Comparison of ENCODE assay signal across 14 mouse cellular contexts in the genomic region with DNA sequence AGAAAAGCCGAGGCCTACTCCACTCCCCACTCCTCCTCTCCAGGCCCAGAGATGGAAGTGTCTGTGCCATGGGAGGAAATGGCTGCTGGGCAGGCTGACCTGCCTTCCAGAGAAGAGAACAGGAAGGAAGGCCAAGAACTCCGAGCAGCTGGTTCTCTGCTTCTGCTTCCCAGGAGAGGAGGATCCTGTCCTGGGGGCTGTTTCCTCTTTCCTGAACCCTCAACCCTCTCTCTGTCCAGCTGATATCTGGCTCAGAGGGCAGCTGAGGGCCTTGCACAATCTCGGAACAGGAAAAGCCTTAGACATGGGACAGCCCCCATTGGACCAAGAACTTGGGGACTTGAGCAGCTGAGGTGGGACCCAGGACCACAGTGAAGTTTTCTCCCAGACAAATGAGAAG. TPM values are rescaled to one million over a fixed set of nuclear protein-coding genes. Genes with fewer than 3 reads are reported as not detected.
DNase-seq lines count a peak whose midpoint lies in the region; ATAC-seq and TF ChIP-seq lines count a peak whose summit lies in the region.
"Had no signal": no experiment of that assay in that cellular context is flagged by ENCODE, and none has a peak within 500 bp of the region (broad histone marks: within the 10 kb centered on the region; RNA-seq: fewer than 3 reads in every experiment).

No protein-coding gene starts in this region.

- no peak for ATAC-seq in erythroid progenitor cell, adult 5-6 weeks (replicated peaks; ENCODE audit: low FRiP score, poor library complexity, severe bottlenecking)
- ATAC-seq: intestine, postnatal 0 days had no signal

- H3K4me1 ChIP-seq in kidney, adult 2 months (ENCODE audit: control insufficient read depth, insufficient read depth, low read length), result no peaks in the 10 kb centered on the region
- H3K4me1 ChIP-seq in brown adipose tissue, adult 24 weeks (ENCODE audit: control insufficient read depth, insufficient read depth, insufficient read length, low read length), result peaks cover 7% of the 10 kb centered on the region; the same call in 1 of the 2 replicates

- peak; percentile 45 for DNase-seq in kidney, adult 2 months
- DNase-seq in kidney, adult 18-20 months, result no peak
- peak; percentile 25 to 36 for DNase-seq in heart, postnatal 14 days
- DNase-seq in lung, postnatal 10 days, result peak; percentile 19
- DNase-seq in right cerebral cortex, adult 2 months (ENCODE audit: low spot score in 2 of 2), result no peak
- no peak for DNase-seq in layer of hippocampus, adult 2 months (ENCODE audit: low spot score in 2 of 2)
- DNase-seq: cerebellum, adult 9-11 months; right cerebral cortex, adult 18-20 months had no signal

- no peaks in the 10 kb centered on the region for H3K27me3 ChIP-seq in kidney, adult 2 months (replicated peaks; ENCODE audit: control insufficient read depth, insufficient read depth, low read length)
- H3K27me3 ChIP-seq: limb, embryonic 15.5 days had no signal

- no peaks in the 10 kb centered on the region for H3K36me3 ChIP-seq in kidney, adult 2 months (ENCODE audit: control insufficient read depth, insufficient read depth, low read length)
- H3K36me3 ChIP-seq: limb, embryonic 15.5 days had no signal

- TF ChIP-seq POLR2A in kidney, adult 2 months (IDR thresholded peaks at IDR 0.05; ENCODE audit: low read depth, low read length), result no peak

- no peak overlapping the region for H3K27ac ChIP-seq in kidney, adult 2 months (ENCODE audit: insufficient read depth, low read depth, low read length)
- peak overlapping the region; percentile 66 for H3K27ac ChIP-seq in brown adipose tissue, adult 24 weeks (replicated peaks; ENCODE audit: low read depth, low read length)
- H3K27ac ChIP-seq in layer of hippocampus, adult 2 months, result no peak overlapping the region
- H3K27ac ChIP-seq: limb, embryonic 15.5 days had no signal

- WGBS in kidney, adult 2 months, result 67% methylated on average over 3 of the region's 3 CpGs

- intact Hi-C loops in heart, postnatal 14 days (cut with DNase I), result loop anchor here (2.0 kb wide), 1 partner anchor 32 kb away; no protein-coding TSS in a partner anchor

- TF ChIP-seq CTCF in kidney, adult 2 months (conservative IDR thresholded peaks at IDR 0.05; ENCODE audit: insufficient read depth, insufficient read length, low read depth, low read length), result no peak
- no peak for TF ChIP-seq CTCF in layer of hippocampus, adult 2 months (conservative IDR thresholded peaks at IDR 0.05)

- H3K4me3 ChIP-seq in kidney, adult 2 months (ENCODE audit: insufficient read depth, low read depth, low read length), result no peak overlapping the region
- no peak overlapping the region for H3K4me3 ChIP-seq in brown adipose tissue, adult 24 weeks (ENCODE audit: insufficient read depth, low read depth, low read length)
- H3K4me3 ChIP-seq in layer of hippocampus, adult 2 months, result no peak overlapping the region
- H3K4me3 ChIP-seq: limb, embryonic 15.5 days had no signal

RNA-seq across cellular contexts. Expression of a gene that starts 4.3 kb away (rescaled TPM):
- 1.5 and 7.5 TPM in 2 replicates for polyA plus RNA-seq in kidney, adult 2 months (2012; rRNA removed)
- polyA plus RNA-seq in brown adipose tissue, adult 24 weeks (2012; ENCODE audit: insufficient read depth, insufficient read length, missing spikeins), result 1.0 and 1.2 TPM in 2 replicates
- 1 to 10 TPM; 1.3 to 1.5 TPM for total RNA-seq in heart, postnatal 14 days (2021)
- total RNA-seq in erythroid progenitor cell, adult 5-6 weeks (2015; ENCODE audit: low replicate concordance), result 6.8 and 8.8 TPM in 2 replicates
- total RNA-seq in erythroid progenitor cell, adult 5-6 weeks (2017; ENCODE audit: low replicate concordance), result 1.8 and 2.6 TPM in 2 replicates
- under 1 TPM; 0.20 to 0.46 TPM for total RNA-seq in layer of hippocampus, adult 2 months (2021)
- total RNA-seq: CH12.LX had no signal

RNA-seq across cellular contexts. Expression of a gene that starts 27.2 kb away (rescaled TPM):
- polyA plus RNA-seq in kidney, adult 2 months (2012; rRNA removed), result 3.3 and 4.1 TPM in 2 replicates
- polyA plus RNA-seq in brown adipose tissue, adult 24 weeks (2012; ENCODE audit: insufficient read depth, insufficient read length, missing spikeins), result 1.3 and 2.3 TPM in 2 replicates
- total RNA-seq in heart, postnatal 14 days (2021), result 1 to 10 TPM; 1.1 to 3.0 TPM
- 15.5 and 36.4 TPM in 2 replicates for total RNA-seq in erythroid progenitor cell, adult 5-6 weeks (2015; ENCODE audit: low replicate concordance)
- 10.0 and 11.3 TPM in 2 replicates for total RNA-seq in erythroid progenitor cell, adult 5-6 weeks (2017; ENCODE audit: low replicate concordance)
- total RNA-seq in layer of hippocampus, adult 2 months (2021), result under 1 TPM; 0.59 to 0.76 TPM

RNA-seq across cellular contexts. Expression of a gene that starts 36.2 kb away (rescaled TPM):
- polyA plus RNA-seq in kidney, adult 2 months (2012; rRNA removed), result 7.8 and 8.4 TPM in 2 replicates
- 7.0 and 9.6 TPM in 2 replicates for polyA plus RNA-seq in brown adipose tissue, adult 24 weeks (2012; ENCODE audit: insufficient read depth, insufficient read length, missing spikeins)
- 10 to 100 TPM; 42.9 to 48.2 TPM for total RNA-seq in heart, postnatal 14 days (2021)
- not detected in 2 replicates for total RNA-seq in erythroid progenitor cell, adult 5-6 weeks (2015; ENCODE audit: low replicate concordance)
- not detected in 2 replicates for total RNA-seq in erythroid progenitor cell, adult 5-6 weeks (2017; ENCODE audit: low replicate concordance)
- 1 to 10 TPM; 9.1 to 9.5 TPM for total RNA-seq in layer of hippocampus, adult 2 months (2021)

RNA-seq across cellular contexts. Expression of a gene that starts 42.4 kb away (rescaled TPM):
- not detected in 2 replicates for polyA plus RNA-seq in kidney, adult 2 months (2012; rRNA removed)
- not detected in 2 replicates for polyA plus RNA-seq in brown adipose tissue, adult 24 weeks (2012; ENCODE audit: insufficient read depth, insufficient read length, missing spikeins)
- not detected for total RNA-seq in heart, postnatal 14 days (2021)
- not detected in 2 replicates for total RNA-seq in erythroid progenitor cell, adult 5-6 weeks (2015; ENCODE audit: low replicate concordance)
- total RNA-seq in erythroid progenitor cell, adult 5-6 weeks (2017; ENCODE audit: low replicate concordance), result not detected in 2 replicates
- total RNA-seq in layer of hippocampus, adult 2 months (2021), result not detected
- total RNA-seq: CH12.LX; gastrocnemius, postnatal 36 days had no signal
- polyA plus RNA-seq: intestine, postnatal 0 days; limb, embryonic 15.5 days had no signal

RNA-seq across cellular contexts. Expression of a gene that starts 48.0 kb away (rescaled TPM):
- polyA plus RNA-seq in kidney, adult 2 months (2012; rRNA removed), result 7.1 and 7.2 TPM in 2 replicates
- polyA plus RNA-seq in brown adipose tissue, adult 24 weeks (2012; ENCODE audit: insufficient read depth, insufficient read length, missing spikeins), result 9.6 and 10.9 TPM in 2 replicates
- 1 to 10 TPM; 5.1 to 8.0 TPM for total RNA-seq in heart, postnatal 14 days (2021)
- 1.3 and 9.7 TPM in 2 replicates for total RNA-seq in erythroid progenitor cell, adult 5-6 weeks (2015; ENCODE audit: low replicate concordance)
- total RNA-seq in erythroid progenitor cell, adult 5-6 weeks (2017; ENCODE audit: low replicate concordance), result not detected in 2 replicates
- total RNA-seq in layer of hippocampus, adult 2 months (2021), result 10 to 100 TPM; 62.8 to 64.0 TPM
- total RNA-seq: CH12.LX had no signal

Comparison
In these comparisons a context has a peak if more than half of its experiments do, and no peak if none do; other contexts are left out.
1. DNase-seq: peak in kidney, adult 2 months (single experiment), heart, postnatal 14 days (2 of 2) and lung, postnatal 10 days (single experiment); none in kidney, adult 18-20 months (single experiment), right cerebral cortex, adult 2 months (0 of 2) and layer of hippocampus, adult 2 months (0 of 2).
2. RNA of a gene that starts 36.2 kb away (total RNA-seq): 42.9 to 48.2 TPM in heart, postnatal 14 days and 9.1 to 9.5 TPM in layer of hippocampus, adult 2 months; not detected in erythroid progenitor cell, adult 5-6 weeks; every median in the first group is over 10 times any median in the second.